Mouse (Mus musculus) C2C12 (cell line): ENCODE measurements at regions not wholly inside any gene's neighbourhood (a gene's known extent, or its start where the extent isn't known, plus 50 kb on each side); places are given as distances from the start of the nearest gene placed in this dataset.

Experiments
- H3K27me3 ChIP-seq: one replicate; pipeline ENCODE4 v1.6.1; 2011; ENCODE audit not compliant: control insufficient read depth, insufficient read depth, insufficient read length
- H3K36me3 ChIP-seq: one replicate; pipeline ENCODE4 v1.6.1; 2011; ENCODE audit not compliant: control insufficient read depth, insufficient read depth
- H3K4me3 ChIP-seq: one replicate; pipeline ENCODE4 v1.5.1; 2011; ENCODE audit warnings: mild to moderate bottlenecking, control low read depth; ENCODE audit not compliant: poor library complexity, insufficient read depth, severe bottlenecking
- H3K79me2 ChIP-seq: one replicate; pipeline ENCODE4 v1.6.1; 2011; ENCODE audit not compliant: control insufficient read depth, insufficient read depth
- H3K79me3 ChIP-seq: one replicate; pipeline ENCODE4 v1.6.1; 2011; ENCODE audit warnings: low read depth, control low read depth
- H3ac ChIP-seq: one replicate; pipeline ENCODE3; 2011; ENCODE audit warnings: low read depth; ENCODE audit not compliant: control insufficient read depth, insufficient read length
- CEBPB ChIP-seq: IDR thresholded peaks from one replicate; pipeline ENCODE4 v1.6.1; 2011; ENCODE audit warnings: low read depth, mild to moderate bottlenecking, control low read depth, moderate library complexity
- CTCF ChIP-seq: IDR thresholded peaks from one replicate; pipeline ENCODE4 v1.5.1; 2011; ENCODE audit not compliant: control insufficient read depth, insufficient read depth, insufficient read length
- FOSL1 ChIP-seq: IDR thresholded peaks from one replicate; pipeline ENCODE4 v1.8.0; 2011; ENCODE audit warnings: mild to moderate bottlenecking, low read length; ENCODE audit not compliant: poor library complexity, insufficient read depth, severe bottlenecking
- MAX ChIP-seq: IDR thresholded peaks from one replicate; pipeline ENCODE4 v1.6.1; 2011; ENCODE audit warnings: mild to moderate bottlenecking, control low read depth
- MYOD1 ChIP-seq: IDR thresholded peaks from one replicate; pipeline ENCODE4 v1.6.1; 2011; ENCODE audit warnings: low read depth; ENCODE audit not compliant: control insufficient read depth, insufficient read length
- MYOG ChIP-seq: IDR thresholded peaks from one replicate; pipeline ENCODE4 v1.6.1; 2011; ENCODE audit not compliant: control insufficient read depth, insufficient read length; ENCODE audit errors: extremely low read depth
- USF1 ChIP-seq: IDR thresholded peaks from one replicate; pipeline ENCODE4 v1.6.1; 2011; ENCODE audit warnings: low read depth, mild to moderate bottlenecking, control low read depth, moderate library complexity

- TF ChIP-seq USF1 (no peak), CEBPB (no peak), FOSL1 (no peak), CTCF (no peak), MYOD1 (no peak), MAX (no peak), MYOG (no peak)
- no peak overlapping the region for H3ac ChIP-seq
- H3K36me3 ChIP-seq = no peaks in the 10 kb centered on the region
- H3K4me3 ChIP-seq = no peak overlapping the region
- no peaks in the 10 kb centered on the region for H3K27me3 ChIP-seq
- no peaks in the 10 kb centered on the region for H3K79me3 ChIP-seq
- H3K79me2 ChIP-seq = no peaks in the 10 kb centered on the region
Observed at GRCm38 (mm10) chr4:7091201-7091814, 1147.5 kb downstream of the Car8 start.
